Mouse (Mus musculus) brain, adult 2 months (tissue): ENCODE data around the gene Ndufa12.

Experiments used
- DNase-seq: peaks from one replicate; pipeline ENCODE4 v3.0.0; 2011; ENCODE audit warnings: low read depth, low spot score

The Ndufa12 gene

GRCm38 (mm10) chr10:94230172-94230981 is 31.9 kb downstream of the Ndufa12 start:
- DNase-seq = peak; percentile 90

DNA sequence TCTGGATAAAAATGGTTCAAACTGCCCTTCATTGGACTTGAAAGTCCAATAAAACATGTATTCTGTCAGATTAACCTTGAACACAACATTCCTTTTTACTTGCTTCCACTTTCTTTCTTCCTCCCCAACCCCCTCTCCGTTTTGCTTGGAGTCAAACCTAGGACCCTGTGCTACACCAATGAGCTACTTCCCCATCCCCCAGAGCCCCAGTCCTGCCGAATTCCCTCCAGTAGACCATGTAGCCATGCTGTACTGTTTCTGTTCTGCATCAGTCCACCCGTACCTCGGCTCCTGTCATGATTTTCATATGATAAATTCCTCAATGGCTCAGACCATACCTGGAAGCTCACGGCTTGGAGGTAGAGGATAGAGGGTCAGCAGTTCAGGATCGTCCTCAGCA is 32.5 kb downstream of the Ndufa12 start:
- no peak for DNase-seq

DNA sequence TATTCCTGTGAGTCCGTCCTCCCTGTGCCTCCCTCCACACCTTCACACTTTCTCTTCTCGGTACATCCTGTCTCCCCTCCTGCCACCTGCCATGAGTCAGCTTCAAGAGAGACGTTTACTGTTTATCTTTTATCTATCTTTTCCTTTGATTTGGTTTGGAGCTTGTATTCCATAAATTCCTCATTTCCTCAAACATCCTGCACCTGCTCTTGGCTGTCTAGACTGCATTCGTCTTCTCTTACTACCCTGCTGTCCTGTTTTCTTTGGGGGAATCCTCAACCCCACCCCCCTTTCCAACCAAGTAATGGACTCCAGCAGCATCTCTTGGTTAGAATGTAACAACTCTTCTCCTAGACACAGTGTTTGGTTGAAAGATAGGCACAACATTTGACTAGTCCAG is 36.7 kb downstream of the Ndufa12 start:
- DNase-seq = peak; percentile 29

GRCm38 (mm10) chr10:94241346-94241745 is 42.8 kb downstream of the Ndufa12 start:
- no peak for DNase-seq

DNA sequence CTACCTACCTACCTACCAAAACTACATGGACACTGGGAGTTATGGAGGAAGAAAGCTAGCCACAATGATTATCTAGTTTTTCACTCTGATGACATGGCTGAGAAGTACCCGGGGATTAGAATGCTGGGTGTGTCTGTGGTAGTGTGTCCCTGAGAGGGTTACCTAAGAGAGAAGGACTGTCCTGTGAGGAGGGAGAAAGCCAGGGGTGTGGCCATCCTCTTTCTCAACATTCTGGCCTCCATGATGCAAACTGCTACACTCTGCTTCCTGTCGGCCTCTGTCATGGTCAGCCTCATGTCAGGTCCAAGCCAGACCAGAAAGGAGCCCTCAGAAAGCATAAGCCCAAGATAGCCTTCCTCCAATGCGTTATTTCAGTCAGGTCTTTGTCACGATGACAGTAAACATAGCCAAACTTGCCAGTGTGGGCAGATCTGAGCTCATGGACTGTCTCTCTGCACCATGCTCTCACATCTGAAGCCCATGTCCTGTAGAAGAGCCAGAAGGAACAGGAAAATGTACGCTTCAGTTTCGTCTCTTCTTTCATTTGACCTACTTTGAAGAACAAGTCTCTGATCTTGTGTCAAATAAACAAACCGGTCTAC is 49.3 kb downstream of the Ndufa12 start:
- DNase-seq = peak; percentile 28

- DNase-seq = peak; percentile 73
Observed at GRCm38 (mm10) chr10:94249575-94250456, 51.3 kb downstream of the Ndufa12 start.

GRCm38 (mm10) chr10:94253260-94253807 is 54.8 kb downstream of the Ndufa12 start:
- no peak for DNase-seq

DNA sequence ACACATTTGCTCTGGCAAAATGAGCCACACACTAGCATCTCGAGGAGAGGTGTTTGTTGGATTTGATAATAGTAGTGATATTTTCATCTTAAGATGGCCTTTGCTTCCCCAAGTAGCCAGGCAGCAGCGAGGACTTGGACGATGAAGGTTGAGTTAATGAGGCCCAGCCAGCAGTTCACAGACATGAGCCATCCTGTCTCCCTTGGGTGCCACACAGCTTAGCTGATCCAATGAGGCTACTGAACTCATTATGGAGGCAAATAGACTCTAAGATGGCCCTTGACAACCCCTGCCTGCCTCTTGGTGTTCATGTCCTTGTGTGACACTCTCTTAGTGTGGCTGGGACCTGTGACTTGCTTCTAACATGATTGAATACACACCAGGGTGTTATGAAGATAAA is 56.2 kb downstream of the Ndufa12 start:
- no peak for DNase-seq

DNA sequence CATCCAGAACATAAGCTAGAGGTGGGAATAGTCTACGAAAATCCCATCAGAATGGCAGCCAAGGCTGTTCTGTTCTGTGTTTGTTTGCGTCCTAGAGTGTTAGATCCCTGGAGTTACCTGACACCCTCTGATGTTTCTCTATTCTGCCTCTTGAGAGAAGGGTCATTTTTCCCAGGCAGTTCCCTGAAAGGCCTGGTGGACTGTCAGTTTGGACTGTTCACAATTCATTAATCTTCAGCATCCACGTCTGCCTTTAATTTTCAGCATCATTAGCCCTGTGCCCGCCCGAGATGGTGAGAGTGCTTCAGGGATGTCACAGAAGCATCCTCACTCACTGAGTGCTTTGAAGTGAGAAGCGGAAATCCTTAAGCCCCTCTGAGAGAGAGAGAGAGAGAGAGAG is 57.2 kb downstream of the Ndufa12 start:
- no peak for DNase-seq

- DNase-seq = no peak
Observed at GRCm38 (mm10) chr10:94256518-94256917, 58.0 kb downstream of the Ndufa12 start.

- no peak for DNase-seq
Observed at GRCm38 (mm10) chr10:94260544-94260943, 62.0 kb downstream of the Ndufa12 start.

- no peak for DNase-seq
Observed at GRCm38 (mm10) chr10:94262646-94263045, 64.1 kb downstream of the Ndufa12 start.

GRCm38 (mm10) chr10:94263211-94263610 is 64.7 kb downstream of the Ndufa12 start:
- DNase-seq = no peak

- peak; percentile 29 for DNase-seq
Observed at GRCm38 (mm10) chr10:94265656-94266542, 67.4 kb downstream of the Ndufa12 start.
